Mouse (Mus musculus): ENCODE results near the gene Fgfr1op2. TPM values are rescaled to one million over a fixed set of nuclear protein-coding genes. Genes with fewer than 3 reads are reported as not detected.

The Fgfr1op2 gene
- 54.1 and 55.3 TPM in 2 replicates for polyA plus RNA-seq (2015; fragmentation: Nextera tagmentation; extraction: Ambion mirVana)

DNA sequence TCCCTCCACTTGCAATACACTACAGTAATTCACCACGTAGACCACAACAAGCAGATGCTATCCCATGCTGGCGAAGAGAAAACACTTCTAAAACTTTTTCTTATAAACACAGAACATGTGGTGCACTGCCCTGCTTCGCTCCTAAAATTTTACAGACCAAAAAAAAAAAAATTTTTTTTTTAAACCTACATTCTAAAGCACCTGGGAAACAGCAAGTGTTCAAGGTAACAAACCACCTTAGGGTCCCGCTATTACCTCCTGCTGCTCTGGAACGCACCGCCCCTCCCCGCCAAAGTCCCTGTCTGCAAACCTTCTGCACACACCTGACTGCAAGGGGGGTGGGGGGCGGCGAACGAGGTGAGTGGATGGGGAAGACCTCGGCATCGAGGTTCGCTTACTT lies at the start of gene Fgfr1op2:
Fgfr1op2 (plus strand) TSS at position 301 of the 400 bp plus-strand sequence.
- 2% methylated on average over 13 of the region's 13 CpGs for WGBS
- Histone ChIP-seq H3K9ac (replicated peaks) (peak within 1 kb of the TSS; percentile 89), H3K4me2 (replicated peaks) (peak within 1 kb of the TSS; percentile 79), H3K36me3 (no peaks in the 10 kb centered on the region), H3K4me1 (replicated peaks) (peaks cover 36% of the 10 kb centered on the region), H3K9me3 (no peaks in the 10 kb centered on the region), H3K27ac (peak within 1 kb of the TSS; percentile 96), H3K27me3 (no peaks in the 10 kb centered on the region), H3K4me3 (replicated peaks) (peak within 1 kb of the TSS; percentile 86)
- no peak for ATAC-seq

DNA sequence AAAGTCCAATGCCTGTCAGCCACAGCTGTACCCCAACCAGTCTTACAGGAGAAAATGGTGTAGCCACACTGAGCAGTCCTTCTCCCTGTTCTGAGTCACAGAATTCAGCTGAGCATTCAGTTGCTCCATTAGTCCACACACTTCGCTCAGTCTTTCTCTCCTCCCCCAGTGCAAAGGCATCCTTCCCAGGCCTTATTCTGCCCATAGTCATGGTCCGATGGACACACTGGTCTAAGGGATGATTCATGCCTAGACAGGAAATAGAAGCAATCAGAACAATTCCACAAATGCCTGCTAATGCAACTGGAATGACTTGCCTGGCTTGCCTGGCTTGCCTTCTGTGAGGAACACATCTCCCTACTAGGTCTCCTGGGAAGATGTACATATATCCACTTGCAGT lies 49.5 kb upstream of the Fgfr1op2 start:
- H3K27ac ChIP-seq: no peak overlapping the region
- no peaks in the 10 kb centered on the region for H3K36me3 ChIP-seq
- H3K9me3 ChIP-seq: 0 out of 2 replicates have a peak, but pooled peaks cover 5% of the 10 kb centered on the region
- H3K4me3 ChIP-seq (replicated peaks): no peak overlapping the region
- H3K4me1 ChIP-seq (replicated peaks): no peaks in the 10 kb centered on the region
- ATAC-seq: no peak
- WGBS: 94% methylated on average over 2 of the region's 2 CpGs
- no peaks in the 10 kb centered on the region for H3K27me3 ChIP-seq
- H3K9ac ChIP-seq (replicated peaks): no peak overlapping the region
- no peak overlapping the region for H3K4me2 ChIP-seq (replicated peaks)

DNA sequence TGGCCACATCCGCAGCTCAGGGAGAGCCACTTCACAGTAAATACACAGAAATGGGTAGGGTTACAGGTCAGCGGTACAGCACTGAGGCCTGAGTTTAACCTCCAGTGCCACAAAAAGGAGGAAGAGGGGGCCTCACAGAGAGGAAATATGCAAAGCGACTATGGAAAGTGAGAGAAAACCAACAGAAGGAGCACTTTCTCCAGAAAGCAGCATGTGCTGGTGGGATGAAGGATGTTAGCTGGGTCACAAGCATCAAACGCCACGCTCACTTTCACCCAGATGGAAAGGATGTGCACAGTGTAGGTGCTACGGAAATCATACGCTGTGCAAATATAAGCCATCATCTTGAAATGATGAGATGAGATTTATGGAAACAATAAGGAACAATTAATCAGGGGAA lies 46.6 kb upstream of the Fgfr1op2 start:
- no peak for ATAC-seq
- Histone ChIP-seq H3K9ac (replicated peaks) (no peak overlapping the region), H3K27ac (no peak overlapping the region), H3K4me2 (replicated peaks) (no peak overlapping the region), H3K4me1 (replicated peaks) (no peaks in the 10 kb centered on the region), H3K9me3 (no peaks in the 10 kb centered on the region), H3K27me3 (no peaks in the 10 kb centered on the region), H3K4me3 (replicated peaks) (no peak overlapping the region), H3K36me3 (no peaks in the 10 kb centered on the region)
- 93% methylated on average over 7 of the region's 7 CpGs for WGBS

GRCm38 (mm10) chr6:146530769-146531168 lies 46.2 kb upstream of the Fgfr1op2 start:
- Histone ChIP-seq H3K36me3 (no peaks in the 10 kb centered on the region), H3K9me3 (no peaks in the 10 kb centered on the region), H3K27ac (no peak overlapping the region), H3K4me1 (replicated peaks) (no peaks in the 10 kb centered on the region), H3K4me2 (replicated peaks) (no peak overlapping the region), H3K9ac (replicated peaks) (no peak overlapping the region), H3K27me3 (no peaks in the 10 kb centered on the region), H3K4me3 (replicated peaks) (no peak overlapping the region)
- ATAC-seq: no peak
- 91% methylated on average over 5 of the region's 5 CpGs for WGBS

GRCm38 (mm10) chr6:146533146-146533545 lies 43.9 kb upstream of the Fgfr1op2 start:
- 94% methylated on average over 4 of the region's 4 CpGs for WGBS
- Histone ChIP-seq H3K4me1 (replicated peaks) (no peaks in the 10 kb centered on the region), H3K9me3 (no peaks in the 10 kb centered on the region), H3K36me3 (no peaks in the 10 kb centered on the region), H3K4me2 (replicated peaks) (no peak overlapping the region), H3K27ac (no peak overlapping the region), H3K27me3 (no peaks in the 10 kb centered on the region), H3K4me3 (replicated peaks) (no peak overlapping the region), H3K9ac (replicated peaks) (no peak overlapping the region)
- ATAC-seq: no peak

- Histone ChIP-seq H3K9me3 (no peaks in the 10 kb centered on the region), H3K36me3 (no peaks in the 10 kb centered on the region), H3K27ac (no peak overlapping the region), H3K9ac (replicated peaks) (no peak overlapping the region), H3K27me3 (no peaks in the 10 kb centered on the region), H3K4me3 (replicated peaks) (no peak overlapping the region), H3K4me2 (replicated peaks) (no peak overlapping the region), H3K4me1 (replicated peaks) (no peaks in the 10 kb centered on the region)
- WGBS: 95% methylated on average over 5 of the region's 5 CpGs
- no peak for ATAC-seq
These were observed 41.5 kb upstream of the Fgfr1op2 start for GRCm38 (mm10) chr6:146535501-146535900.

GRCm38 (mm10) chr6:146537111-146537510 lies 39.9 kb upstream of the Fgfr1op2 start:
- Histone ChIP-seq H3K4me1 (replicated peaks) (no peaks in the 10 kb centered on the region), H3K36me3 (no peaks in the 10 kb centered on the region), H3K27ac (no peak overlapping the region), H3K4me2 (replicated peaks) (no peak overlapping the region), H3K27me3 (no peaks in the 10 kb centered on the region), H3K9me3 (no peaks in the 10 kb centered on the region), H3K9ac (replicated peaks) (no peak overlapping the region), H3K4me3 (replicated peaks) (no peak overlapping the region)
- no peak for ATAC-seq
- WGBS: 94% methylated on average over 4 of the region's 4 CpGs

- no peak overlapping the region for H3K27ac ChIP-seq
- H3K27me3 ChIP-seq: no peaks in the 10 kb centered on the region
- no peak overlapping the region for H3K4me3 ChIP-seq (replicated peaks)
- 79% methylated on average over 2 of the region's 2 CpGs for WGBS
- H3K36me3 ChIP-seq: no peaks in the 10 kb centered on the region
- H3K9me3 ChIP-seq: no peaks in the 10 kb centered on the region
- ATAC-seq: no peak
- no peaks in the 10 kb centered on the region for H3K4me1 ChIP-seq (replicated peaks)
- no peak overlapping the region for H3K4me2 ChIP-seq (replicated peaks)
- no peak overlapping the region for H3K9ac ChIP-seq (replicated peaks)
These were observed 38.9 kb upstream of the Fgfr1op2 start for GRCm38 (mm10) chr6:146538071-146538470.

DNA sequence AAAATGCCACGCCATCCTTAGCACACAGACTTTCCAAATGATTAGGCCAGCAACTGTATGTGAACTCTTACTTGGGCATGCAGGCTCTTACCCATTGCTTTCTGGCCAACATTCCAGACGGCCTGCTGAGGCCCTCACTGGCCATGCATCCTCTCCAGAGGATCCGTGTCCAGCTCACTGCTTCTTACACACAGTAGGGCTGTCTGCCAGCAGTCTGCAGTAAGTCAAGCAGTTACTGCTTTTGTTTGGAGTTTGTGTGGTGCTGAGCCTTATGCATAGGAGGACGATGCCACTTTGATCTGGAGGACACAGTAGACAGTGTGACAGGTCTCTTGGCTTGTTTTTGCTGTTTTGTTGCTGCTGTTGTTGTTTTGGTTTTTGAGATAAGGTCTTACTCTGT lies 38.3 kb upstream of the Fgfr1op2 start:
- no peak overlapping the region for H3K4me2 ChIP-seq (replicated peaks)
- H3K27ac ChIP-seq: no peak overlapping the region
- no peak for ATAC-seq
- H3K4me3 ChIP-seq (replicated peaks): no peak overlapping the region
- H3K9me3 ChIP-seq: no peaks in the 10 kb centered on the region
- no peaks in the 10 kb centered on the region for H3K36me3 ChIP-seq
- 68% methylated on average over 4 of the region's 4 CpGs for WGBS
- no peak overlapping the region for H3K9ac ChIP-seq (replicated peaks)
- no peaks in the 10 kb centered on the region for H3K4me1 ChIP-seq (replicated peaks)
- no peaks in the 10 kb centered on the region for H3K27me3 ChIP-seq

DNA sequence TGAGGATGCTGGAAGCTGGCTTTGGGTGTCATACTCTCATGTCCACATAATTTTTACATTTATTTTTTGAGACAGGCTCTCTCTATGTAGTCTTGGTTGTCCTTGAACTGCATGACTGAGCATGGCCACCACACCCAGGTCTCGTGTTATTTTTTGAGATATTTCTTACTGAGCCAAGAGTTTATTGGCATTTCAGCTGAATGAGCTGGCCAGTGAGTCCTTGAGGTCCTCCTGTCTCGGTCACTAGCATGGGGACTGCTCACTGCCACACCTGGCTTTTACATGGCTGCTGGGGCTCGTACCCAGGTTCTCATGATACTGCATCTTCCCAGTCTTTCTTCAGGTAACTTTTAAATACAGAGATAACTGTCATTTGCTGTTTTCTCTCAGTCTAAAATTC lies 36.6 kb upstream of the Fgfr1op2 start:
- no peak overlapping the region for H3K27ac ChIP-seq
- no peak overlapping the region for H3K4me2 ChIP-seq (replicated peaks)
- H3K4me1 ChIP-seq (replicated peaks): no peaks in the 10 kb centered on the region
- H3K9me3 ChIP-seq: no peaks in the 10 kb centered on the region
- no peaks in the 10 kb centered on the region; the same call in 1 of the 2 replicates for H3K36me3 ChIP-seq
- no peak for ATAC-seq
- H3K9ac ChIP-seq (replicated peaks): no peak overlapping the region
- WGBS: 80% methylated on average over 3 of the region's 3 CpGs
- no peak overlapping the region for H3K4me3 ChIP-seq (replicated peaks)
- no peaks in the 10 kb centered on the region for H3K27me3 ChIP-seq

DNA sequence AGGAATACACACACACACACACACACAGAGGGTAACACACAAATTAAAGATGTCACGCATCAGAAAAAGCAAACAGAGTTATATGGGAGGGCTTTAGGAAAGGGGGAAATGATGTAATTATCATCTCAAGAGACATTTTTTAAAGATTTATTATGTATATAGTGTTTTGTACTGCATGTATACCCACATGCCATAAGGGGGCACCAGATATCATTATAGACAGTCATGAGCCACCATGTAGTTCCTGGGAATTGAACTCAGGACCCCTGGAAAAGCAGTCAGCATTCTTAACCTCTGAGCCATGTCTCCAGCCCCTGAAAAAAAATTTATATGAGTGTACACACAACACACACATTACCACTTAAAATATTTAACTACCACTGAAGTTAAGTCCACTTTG lies 32.4 kb upstream of the Fgfr1op2 start:
- H3K4me3 ChIP-seq (replicated peaks): no peak overlapping the region
- no peak overlapping the region for H3K4me2 ChIP-seq (replicated peaks)
- no peak overlapping the region for H3K27ac ChIP-seq
- 97% methylated on average over 1 of the region's 1 CpGs for WGBS
- no peak for ATAC-seq
- H3K27me3 ChIP-seq: no peaks in the 10 kb centered on the region
- H3K4me1 ChIP-seq (replicated peaks): no peaks in the 10 kb centered on the region
- H3K9ac ChIP-seq (replicated peaks): no peak overlapping the region
- H3K9me3 ChIP-seq: no peaks in the 10 kb centered on the region
- peaks cover 32% of the 10 kb centered on the region for H3K36me3 ChIP-seq

DNA sequence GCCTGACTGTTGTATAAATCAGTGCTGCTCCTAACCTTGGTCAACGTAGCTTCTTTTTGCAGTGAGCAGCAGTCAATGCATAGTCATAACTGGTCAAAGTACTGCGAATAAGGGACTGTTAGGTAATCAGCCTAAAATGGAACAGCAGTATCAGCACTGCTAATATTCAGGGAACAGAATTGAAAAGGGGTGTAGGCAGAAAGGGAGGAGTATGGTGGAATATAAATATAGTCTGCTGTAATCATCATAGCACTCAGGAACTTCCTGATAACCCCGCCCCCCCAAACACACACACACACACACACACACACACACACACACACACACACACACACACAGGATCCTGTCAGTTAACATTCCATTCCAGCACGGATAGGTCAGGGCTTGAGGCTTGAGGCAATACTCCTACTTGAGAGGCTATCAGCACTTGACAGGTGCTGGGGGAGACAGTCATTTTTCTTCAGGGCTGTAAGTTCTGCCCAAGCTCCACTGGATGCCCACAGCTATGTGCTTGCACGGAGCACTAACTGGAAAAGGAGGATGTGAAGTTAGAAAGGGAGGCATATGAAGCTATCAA lies 31.6 kb upstream of the Fgfr1op2 start:
- Histone ChIP-seq H3K27ac (no peak overlapping the region), H3K4me2 (replicated peaks) (no peak overlapping the region), H3K4me3 (replicated peaks) (no peak overlapping the region), H3K4me1 (replicated peaks) (no peaks in the 10 kb centered on the region), H3K9ac (replicated peaks) (no peak overlapping the region), H3K36me3 (peaks cover 38% of the 10 kb centered on the region), H3K27me3 (no peaks in the 10 kb centered on the region), H3K9me3 (no peaks in the 10 kb centered on the region)
- ATAC-seq: no peak
- WGBS: 88% methylated on average over 4 of the region's 5 CpGs

DNA sequence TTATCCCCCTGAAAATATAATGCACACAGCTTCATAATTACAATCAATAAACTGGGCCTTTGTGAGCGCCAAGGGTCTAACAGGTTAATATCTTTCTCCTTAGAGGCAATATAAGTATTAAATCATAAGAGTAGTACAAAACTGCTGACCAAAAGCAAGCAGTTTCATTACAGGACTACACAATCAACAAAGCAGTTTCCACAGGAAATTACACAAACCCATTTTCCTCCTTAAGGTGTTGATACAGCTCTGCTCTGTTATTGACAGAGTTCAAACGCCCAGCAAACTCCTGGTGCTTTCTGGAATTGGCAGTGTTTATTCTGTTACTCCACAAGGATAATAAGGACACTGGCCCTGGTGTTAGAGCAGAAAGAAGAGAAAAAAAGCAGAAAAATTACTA lies 26.6 kb upstream of the Fgfr1op2 start:
- no peak for ATAC-seq
- no peak overlapping the region for H3K27ac ChIP-seq
- no peak overlapping the region for H3K4me2 ChIP-seq (replicated peaks)
- H3K9me3 ChIP-seq: no peaks in the 10 kb centered on the region
- H3K36me3 ChIP-seq: peaks cover 82% of the 10 kb centered on the region
- H3K9ac ChIP-seq (replicated peaks): no peak overlapping the region
- 90% methylated on average over 2 of the region's 2 CpGs for WGBS
- no peaks in the 10 kb centered on the region for H3K4me1 ChIP-seq (replicated peaks)
- H3K4me3 ChIP-seq (replicated peaks): no peak overlapping the region
- no peaks in the 10 kb centered on the region for H3K27me3 ChIP-seq
